Mouse (Mus musculus) thymus, postnatal 0 days (tissue): ENCODE results near the gene Boc. TPM values are rescaled to one million over a fixed set of nuclear protein-coding genes. Genes with fewer than 3 reads are reported as not detected.

Source experiments
- DNase-seq: peaks from one replicate; pipeline ENCODE4 v3.0.0-alpha.2; 2015; ENCODE audit warnings: low spot score
- polyA plus RNA-seq: library from polyadenylated mRNA; unstranded; fragments of >200 nt; fragmentation: Nextera tagmentation; extraction: Ambion mirVana; gene quantifications from 2 replicates; pipeline ENCODE4 v1.2.1, GENCODE M21; 2015

Gene Boc
- polyA plus RNA-seq, 1 experiment from 2014 or later: 4.4 TPM

GRCm38 (mm10) chr16:44529691-44530090 is 29.0 kb downstream of the Boc start:
- no peak for DNase-seq

GRCm38 (mm10) chr16:44528955-44529354 is 29.7 kb downstream of the Boc start:
- no peak for DNase-seq

DNA sequence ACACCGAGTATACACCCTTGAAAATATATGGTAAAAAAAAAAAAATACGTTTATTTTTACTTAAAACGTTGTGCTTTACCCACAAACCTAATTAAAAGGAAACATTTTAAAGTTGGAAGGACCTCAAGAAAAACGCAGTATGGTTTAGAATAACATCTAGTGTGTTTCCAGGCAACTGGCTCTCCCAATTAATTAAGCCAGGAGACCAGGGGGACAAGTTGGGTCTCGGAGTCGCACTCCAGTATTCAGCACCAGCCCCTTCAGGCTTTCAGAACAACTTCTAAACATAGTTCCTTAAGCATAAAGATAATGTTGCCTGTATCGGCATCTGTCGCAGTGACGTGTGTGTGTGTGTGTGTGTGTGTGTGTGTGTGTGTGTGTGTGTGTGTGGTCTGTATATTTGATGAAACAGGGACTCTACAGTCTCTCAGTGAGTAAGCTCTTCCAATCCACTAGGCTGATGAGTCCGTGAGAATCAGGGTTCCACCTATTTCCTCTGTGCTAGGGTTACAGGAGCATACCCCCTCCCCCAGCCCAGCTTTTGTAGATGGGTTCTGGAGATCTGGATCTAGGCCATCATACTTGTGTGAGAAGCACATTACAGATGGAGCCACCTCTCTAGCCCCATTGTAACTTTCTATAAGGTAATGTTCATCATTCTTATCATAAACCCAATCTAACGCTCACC is 31.3 kb downstream of the Boc start:
- no peak for DNase-seq

- DNase-seq: no peak
Observed at GRCm38 (mm10) chr16:44526689-44527088, 32.0 kb downstream of the Boc start.

GRCm38 (mm10) chr16:44526044-44526443 is 32.7 kb downstream of the Boc start:
- no peak for DNase-seq

- DNase-seq: no peak
Observed at GRCm38 (mm10) chr16:44523595-44523994, 35.1 kb downstream of the Boc start.

GRCm38 (mm10) chr16:44516498-44516897 is 42.2 kb downstream of the Boc start:
- no peak for DNase-seq

DNA sequence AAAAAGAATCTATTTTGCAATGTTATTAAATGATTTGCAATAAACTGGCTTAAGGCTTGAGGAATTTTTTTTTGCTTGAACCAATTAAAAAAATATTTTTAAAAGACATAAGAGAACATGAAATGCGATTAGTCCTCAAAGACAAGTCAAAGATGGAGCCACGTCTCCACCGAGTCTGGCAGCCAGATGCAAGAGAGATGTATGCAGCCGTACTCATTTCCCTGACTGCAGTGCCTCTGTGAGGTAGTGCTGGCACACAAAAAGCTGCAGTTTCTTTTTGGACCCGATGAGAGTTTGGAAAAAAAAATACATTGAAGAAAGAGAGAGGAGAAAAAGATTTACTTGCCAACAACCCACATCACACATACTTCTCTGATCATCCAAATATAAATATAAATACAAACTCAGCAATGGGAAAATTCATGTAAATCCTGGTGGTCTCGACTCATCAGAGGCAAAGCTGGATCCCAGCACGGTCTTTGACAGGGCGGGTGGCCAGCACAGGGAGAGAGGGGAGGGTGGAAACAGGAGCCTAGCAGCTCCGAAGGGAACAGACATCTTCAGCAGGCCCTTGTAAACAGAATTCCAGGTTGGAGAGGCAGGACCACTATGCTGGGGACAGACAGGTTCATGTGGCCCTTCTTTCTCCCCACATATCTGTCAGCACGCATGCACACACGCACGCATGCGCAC is 48.0 kb downstream of the Boc start:
- DNase-seq: no peak

DNA sequence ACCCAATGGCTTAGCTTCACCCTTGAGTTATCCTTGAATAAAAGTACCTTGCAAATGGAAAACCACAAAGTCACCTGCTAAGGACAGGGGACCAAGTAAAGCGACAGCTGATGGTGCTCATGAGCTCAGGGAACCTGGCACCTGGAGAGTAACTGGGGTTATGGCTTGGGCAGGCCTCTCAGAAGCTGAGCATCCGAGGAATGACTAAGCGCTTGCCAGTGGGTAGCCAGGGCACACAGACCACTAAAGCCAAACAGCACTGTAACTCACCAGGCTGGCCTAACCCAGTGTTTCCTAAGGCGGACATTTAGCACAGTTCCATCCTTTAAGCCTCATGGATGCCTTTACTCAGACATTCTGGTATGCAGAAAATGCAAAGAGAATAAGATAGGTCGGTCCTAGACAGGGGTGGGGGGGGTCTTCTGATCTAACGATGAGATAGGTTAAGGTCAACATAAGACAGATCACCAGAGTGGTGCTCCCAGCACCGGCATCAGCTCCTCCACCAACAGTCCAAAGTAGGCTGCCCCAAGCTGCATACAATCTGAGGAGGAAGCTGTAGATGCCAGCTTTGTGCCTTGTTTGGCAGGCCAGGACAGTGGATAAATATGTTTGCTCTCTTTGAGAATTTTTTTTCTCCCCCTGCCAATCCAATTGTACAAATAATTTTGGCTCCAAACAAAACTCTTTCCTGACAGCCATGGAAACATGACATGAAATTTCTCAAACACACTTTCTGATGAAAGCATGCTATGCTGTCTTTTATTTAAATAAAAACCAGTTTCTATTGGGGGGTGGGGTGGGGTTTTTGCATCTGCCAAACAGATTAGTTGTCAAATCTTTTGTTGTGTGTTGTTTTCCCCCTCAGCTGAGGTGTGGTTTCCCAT is 49.0 kb downstream of the Boc start:
- DNase-seq: no peak

GRCm38 (mm10) chr16:44508772-44509171 is 49.9 kb downstream of the Boc start:
- no peak for DNase-seq

DNA sequence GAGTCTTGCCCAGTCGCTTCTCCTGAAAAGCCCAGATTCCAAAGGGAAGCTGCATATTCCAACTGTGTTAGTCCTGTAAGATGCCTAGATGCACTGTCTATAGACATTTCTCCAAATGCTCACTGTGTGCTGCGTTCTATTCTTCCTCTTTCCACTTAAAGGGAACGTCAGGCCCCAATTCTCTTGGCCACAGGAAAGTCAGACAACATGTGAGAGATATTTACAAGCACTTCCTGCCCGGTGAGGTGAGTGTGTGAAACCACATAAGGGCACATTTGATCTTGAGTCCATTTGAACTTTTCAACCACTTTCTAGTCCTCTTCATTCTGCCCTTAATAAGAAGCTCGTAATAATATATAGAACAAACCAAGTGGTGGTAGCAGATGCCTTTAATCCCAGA is 50.7 kb downstream of the Boc start:
- DNase-seq: no peak

DNA sequence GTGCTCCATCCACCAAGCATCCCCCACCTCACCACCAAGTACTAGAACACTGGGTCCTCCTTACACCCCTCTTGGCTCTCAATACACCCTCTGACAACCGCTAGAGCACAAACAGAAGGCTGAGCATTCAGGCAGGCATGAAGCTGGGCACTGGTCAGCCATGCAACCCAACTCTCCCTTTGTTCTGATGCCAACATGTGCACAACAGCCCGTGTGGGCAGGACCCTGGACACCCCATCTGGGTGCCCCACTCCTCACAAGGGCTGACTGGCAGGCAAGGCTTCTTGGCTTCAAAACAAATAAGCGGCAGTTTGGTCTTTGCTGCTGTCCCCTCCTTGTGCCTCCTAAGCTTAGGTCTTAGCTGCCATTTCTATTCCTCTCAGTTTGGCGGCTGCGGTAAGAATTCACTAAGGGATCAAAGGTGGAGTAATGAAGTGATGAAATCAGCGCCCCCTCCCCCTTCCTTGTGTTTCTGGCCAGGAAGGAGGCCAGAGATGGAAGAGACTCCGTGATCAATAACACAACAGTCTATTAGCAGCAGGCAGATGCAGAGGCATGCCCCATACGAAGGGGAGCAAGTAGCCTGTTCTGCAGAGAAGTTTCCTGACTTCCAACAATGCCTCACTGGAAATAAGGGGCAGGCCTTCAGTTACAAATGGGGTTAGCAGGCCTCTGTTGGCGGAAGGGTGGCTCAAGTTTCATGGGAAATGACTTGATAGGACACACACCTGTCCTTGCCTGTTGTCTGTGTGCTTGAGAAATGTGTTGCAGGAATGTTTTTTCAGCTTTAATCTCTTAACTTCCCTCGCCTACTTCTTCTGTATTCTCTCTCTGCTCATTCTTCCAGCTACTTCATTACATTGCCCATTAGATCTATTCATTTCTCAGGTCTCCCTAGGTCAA is 51.4 kb downstream of the Boc start:
- no peak for DNase-seq

- no peak for DNase-seq
Observed at GRCm38 (mm10) chr16:44505243-44505642, 53.5 kb downstream of the Boc start.

DNA sequence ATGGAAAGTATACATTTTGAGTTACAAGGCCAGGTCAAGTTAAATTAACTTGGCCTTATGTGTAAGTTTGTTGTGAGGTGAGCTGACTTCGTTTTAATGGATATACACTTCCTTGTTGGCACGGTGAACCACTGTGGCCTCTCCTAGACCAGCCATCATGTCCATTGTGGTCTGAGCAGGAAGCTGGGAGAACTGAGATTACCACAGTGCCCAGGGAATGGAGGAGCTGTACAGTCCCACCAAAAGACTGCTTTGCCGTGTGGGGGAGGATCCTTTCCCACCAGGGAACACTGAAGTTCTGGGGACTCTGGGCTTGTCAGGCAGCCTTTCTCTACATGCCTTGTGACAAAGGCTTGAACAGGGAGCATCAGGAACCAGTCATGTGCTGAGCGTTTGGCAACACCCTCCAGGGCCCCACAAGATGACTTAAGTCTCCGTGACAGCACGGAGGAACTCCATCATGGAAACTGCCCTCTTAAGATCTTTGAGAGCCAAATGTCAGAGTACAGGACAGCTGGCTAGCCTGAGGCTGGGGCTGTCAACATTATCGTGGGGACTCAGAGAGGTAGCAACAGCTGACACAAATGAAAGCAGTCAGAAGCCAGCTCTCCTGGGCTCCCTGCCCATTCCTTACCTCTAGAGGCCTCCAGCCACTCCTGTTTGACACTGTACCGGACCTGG is 55.7 kb downstream of the Boc start:
- no peak for DNase-seq

- DNase-seq: no peak
Observed at GRCm38 (mm10) chr16:44502325-44502724, 56.4 kb downstream of the Boc start.

- DNase-seq: no peak
Observed at GRCm38 (mm10) chr16:44501783-44502182, 56.9 kb downstream of the Boc start.

- no peak for DNase-seq
Observed at GRCm38 (mm10) chr16:44498447-44498846, 60.2 kb downstream of the Boc start.

DNA sequence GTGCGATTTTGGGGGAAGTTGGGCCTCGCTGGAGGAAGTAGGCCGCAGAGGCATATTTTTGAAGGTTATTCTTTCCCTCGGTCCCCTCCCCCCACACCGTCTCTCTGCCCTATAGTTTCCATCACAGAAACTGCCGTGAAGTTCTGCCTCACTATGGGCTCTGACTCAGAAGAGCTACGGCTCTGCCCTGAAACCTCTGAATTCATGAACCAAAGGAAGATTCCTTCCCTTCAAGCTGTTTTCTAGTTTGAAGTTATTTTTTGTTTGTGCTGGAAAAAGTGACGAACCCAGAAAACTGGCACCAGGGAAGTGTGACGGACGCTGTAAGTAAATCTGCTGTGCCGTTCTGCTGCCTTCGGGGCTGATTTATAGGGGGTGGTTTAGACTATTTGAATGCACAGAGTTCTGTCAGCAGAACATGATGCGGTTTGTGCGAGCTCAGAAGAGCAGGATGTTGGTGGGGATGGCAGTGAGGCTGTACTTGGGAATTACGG is 61.7 kb downstream of the Boc start:
- DNase-seq: no peak

GRCm38 (mm10) chr16:44494441-44495108 is 64.1 kb downstream of the Boc start:
- no peak for DNase-seq

DNA sequence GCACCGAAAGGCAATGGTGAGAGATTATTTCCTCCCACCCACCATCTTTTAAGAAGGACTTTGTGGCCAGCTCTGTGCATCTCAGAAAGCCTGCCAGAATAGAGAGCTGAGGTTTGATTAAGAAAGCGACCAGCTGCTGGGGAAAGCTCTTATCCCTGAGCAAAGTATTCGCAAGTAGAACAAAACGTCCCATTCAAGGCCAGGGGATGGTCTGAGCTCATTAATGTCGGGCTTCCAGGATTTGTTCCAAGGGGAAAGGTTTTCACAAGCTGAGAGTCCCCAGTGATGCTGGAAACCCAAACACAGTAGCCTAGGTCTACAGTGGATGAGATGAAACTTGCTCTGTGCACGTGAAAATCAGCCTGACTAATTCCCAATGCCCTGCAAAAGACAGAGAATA is 64.8 kb downstream of the Boc start:
- DNase-seq: no peak
